Mouse (Mus musculus): ENCODE results near the gene Naxd. TPM values are rescaled to one million over a fixed set of nuclear protein-coding genes. Genes with fewer than 3 reads are reported as not detected.
A peak's percentile ranks its signal among the peaks of the same experiment; 100 is the strongest.

The Naxd gene
- total and polyA plus RNA-seq, 2 experiments from 2014 or later: 66.3 to 71.6 TPM

- H3K27me3 ChIP-seq (ENCODE audit: control insufficient read depth, insufficient read depth, low read length): no peaks in the 10 kb centered on the region
- no peak for ATAC-seq (ENCODE audit: insufficient read depth, low read depth)
- H3K9ac ChIP-seq (replicated peaks; ENCODE audit: low read depth, low read length): no peak overlapping the region
- no peaks in the 10 kb centered on the region for H3K4me1 ChIP-seq (ENCODE audit: control insufficient read depth, insufficient read depth)
- WGBS: 70% methylated on average over 18 of the region's 18 CpGs
- no peak for TF ChIP-seq CTCF (IDR thresholded peaks at IDR 0.05; ENCODE audit: low read depth)
- no peak for TF ChIP-seq EP300 (IDR thresholded peaks at IDR 0.05; ENCODE audit: low read depth)
- no peak overlapping the region for H3K4me2 ChIP-seq (ENCODE audit: low read depth, low read length)
- no peak overlapping the region for H3K4me3 ChIP-seq (ENCODE audit: low read depth, low read length)
- H3K9me3 ChIP-seq (replicated peaks; ENCODE audit: control insufficient read depth, low read length): no peaks in the 10 kb centered on the region
- no peak overlapping the region for H3K27ac ChIP-seq (ENCODE audit: low read depth)
- H3K36me3 ChIP-seq (replicated peaks; ENCODE audit: control insufficient read depth, insufficient read depth, low read length): peaks cover 38% of the 10 kb centered on the region
- no peak for DNase-seq (ENCODE audit: low spot score)
These were observed 33.0 kb downstream of the Naxd start for GRCm38 (mm10) chr8:11530155-11530770.

GRCm38 (mm10) chr8:11530849-11531248 is 33.5 kb downstream of the Naxd start:
- H3K9ac ChIP-seq (replicated peaks; ENCODE audit: low read depth, low read length): no peak overlapping the region
- no peak for DNase-seq (ENCODE audit: low spot score)
- WGBS: 74% methylated on average over 4 of the region's 4 CpGs
- ATAC-seq (ENCODE audit: insufficient read depth, low read depth): no peak
- no peak overlapping the region for H3K4me2 ChIP-seq (ENCODE audit: low read depth, low read length)
- H3K9me3 ChIP-seq (replicated peaks; ENCODE audit: control insufficient read depth, low read length): no peaks in the 10 kb centered on the region
- H3K4me3 ChIP-seq (ENCODE audit: low read depth, low read length): no peak overlapping the region
- H3K27me3 ChIP-seq (ENCODE audit: control insufficient read depth, insufficient read depth, low read length): no peaks in the 10 kb centered on the region
- H3K36me3 ChIP-seq (replicated peaks; ENCODE audit: control insufficient read depth, insufficient read depth, low read length): peaks cover 39% of the 10 kb centered on the region
- TF ChIP-seq EP300 (IDR thresholded peaks at IDR 0.05; ENCODE audit: low read depth) (no peak), CTCF (IDR thresholded peaks at IDR 0.05; ENCODE audit: low read depth) (no peak)
- H3K27ac ChIP-seq (ENCODE audit: low read depth): no peak overlapping the region
- no peaks in the 10 kb centered on the region for H3K4me1 ChIP-seq (ENCODE audit: control insufficient read depth, insufficient read depth)

- TF ChIP-seq EP300 (IDR thresholded peaks at IDR 0.05; ENCODE audit: low read depth) (no peak), CTCF (IDR thresholded peaks at IDR 0.05; ENCODE audit: low read depth) (no peak)
These were observed 37.2 kb downstream of the Naxd start for GRCm38 (mm10) chr8:11534494-11534893.

GRCm38 (mm10) chr8:11539049-11539448 is 41.7 kb downstream of the Naxd start:
- H3K4me2 ChIP-seq (ENCODE audit: low read depth, low read length): no peak overlapping the region
- no peak for DNase-seq (ENCODE audit: low spot score)
- no peak overlapping the region for H3K27ac ChIP-seq (ENCODE audit: low read depth)
- ATAC-seq (ENCODE audit: insufficient read depth, low read depth): no peak
- no peaks in the 10 kb centered on the region for H3K9me3 ChIP-seq (replicated peaks; ENCODE audit: control insufficient read depth, low read length)
- no peaks in the 10 kb centered on the region for H3K27me3 ChIP-seq (ENCODE audit: control insufficient read depth, insufficient read depth, low read length)
- peaks cover 4% of the 10 kb centered on the region; the same call in 1 of the 2 replicates for H3K4me1 ChIP-seq (ENCODE audit: control insufficient read depth, insufficient read depth)
- peaks cover 47% of the 10 kb centered on the region for H3K36me3 ChIP-seq (replicated peaks; ENCODE audit: control insufficient read depth, insufficient read depth, low read length)
- 91% methylated on average over 4 of the region's 4 CpGs for whole genome bisulfite sequencing
- H3K4me3 ChIP-seq (ENCODE audit: low read depth, low read length): no peak overlapping the region
- TF ChIP-seq EP300 (IDR thresholded peaks at IDR 0.05; ENCODE audit: low read depth) (no peak), CTCF (IDR thresholded peaks at IDR 0.05; ENCODE audit: low read depth) (no peak)
- H3K9ac ChIP-seq (replicated peaks; ENCODE audit: low read depth, low read length): no peak overlapping the region

More at GRCm38 (mm10) chr8:11534494-11534893, 37.2 kb downstream of the Naxd start:
- no peak overlapping the region for H3K4me2 ChIP-seq (ENCODE audit: low read depth, low read length)
- H3K9me3 ChIP-seq (replicated peaks; ENCODE audit: control insufficient read depth, low read length): no peaks in the 10 kb centered on the region
- no peak for ATAC-seq (ENCODE audit: insufficient read depth, low read depth)
- no peaks in the 10 kb centered on the region for H3K4me1 ChIP-seq (ENCODE audit: control insufficient read depth, insufficient read depth)
- no peak overlapping the region for H3K9ac ChIP-seq (replicated peaks; ENCODE audit: low read depth, low read length)
- no peaks in the 10 kb centered on the region for H3K27me3 ChIP-seq (ENCODE audit: control insufficient read depth, insufficient read depth, low read length)
- peaks cover 39% of the 10 kb centered on the region for H3K36me3 ChIP-seq (replicated peaks; ENCODE audit: control insufficient read depth, insufficient read depth, low read length)
- WGBS: 73% methylated on average over 9 of the region's 9 CpGs
- no peak for DNase-seq (ENCODE audit: low spot score)
- no peak overlapping the region for H3K4me3 ChIP-seq (ENCODE audit: low read depth, low read length)
- no peak overlapping the region for H3K27ac ChIP-seq (ENCODE audit: low read depth)

GRCm38 (mm10) chr8:11540182-11540581 is 42.9 kb downstream of the Naxd start:
- ATAC-seq (ENCODE audit: insufficient read depth, low read depth) (no peak), DNase-seq (ENCODE audit: low spot score) (no peak)
- H3K36me3 ChIP-seq (replicated peaks; ENCODE audit: control insufficient read depth, insufficient read depth, low read length): peaks cover 40% of the 10 kb centered on the region
- no peak overlapping the region for H3K4me2 ChIP-seq (ENCODE audit: low read depth, low read length)
- no peaks in the 10 kb centered on the region for H3K27me3 ChIP-seq (ENCODE audit: control insufficient read depth, insufficient read depth, low read length)
- TF ChIP-seq CTCF (IDR thresholded peaks at IDR 0.05; ENCODE audit: low read depth): no peak
- TF ChIP-seq EP300 (IDR thresholded peaks at IDR 0.05; ENCODE audit: low read depth): no peak
- no peak overlapping the region for H3K4me3 ChIP-seq (ENCODE audit: low read depth, low read length)
- 93% methylated on average over 8 of the region's 8 CpGs for WGBS
- peaks cover 4% of the 10 kb centered on the region; the same call in 1 of the 2 replicates for H3K4me1 ChIP-seq (ENCODE audit: control insufficient read depth, insufficient read depth)
- H3K9ac ChIP-seq (replicated peaks; ENCODE audit: low read depth, low read length): no peak overlapping the region
- no peak overlapping the region for H3K27ac ChIP-seq (ENCODE audit: low read depth)
- H3K9me3 ChIP-seq (replicated peaks; ENCODE audit: control insufficient read depth, low read length): no peaks in the 10 kb centered on the region

GRCm38 (mm10) chr8:11542031-11542430 is 44.7 kb downstream of the Naxd start:
- Histone ChIP-seq H3K27me3 (ENCODE audit: control insufficient read depth, insufficient read depth, low read length) (no peaks in the 10 kb centered on the region), H3K27ac (ENCODE audit: low read depth) (no peak overlapping the region), H3K9ac (replicated peaks; ENCODE audit: low read depth, low read length) (no peak overlapping the region), H3K4me1 (ENCODE audit: control insufficient read depth, insufficient read depth) (peaks cover 4% of the 10 kb centered on the region; the same call in 1 of the 2 replicates), H3K36me3 (replicated peaks; ENCODE audit: control insufficient read depth, insufficient read depth, low read length) (peaks cover 33% of the 10 kb centered on the region), H3K4me2 (ENCODE audit: low read depth, low read length) (no peak overlapping the region), H3K9me3 (replicated peaks; ENCODE audit: control insufficient read depth, low read length) (no peaks in the 10 kb centered on the region), H3K4me3 (ENCODE audit: low read depth, low read length) (no peak overlapping the region)
- DNase-seq (ENCODE audit: low spot score) (no peak), ATAC-seq (ENCODE audit: insufficient read depth, low read depth) (peak; percentile 54)
- TF ChIP-seq CTCF (IDR thresholded peaks at IDR 0.05; ENCODE audit: low read depth) (no peak), EP300 (IDR thresholded peaks at IDR 0.05; ENCODE audit: low read depth) (no peak)
- WGBS: 59% methylated on average over 12 of the region's 12 CpGs

Data from heart, postnatal 0 days (tissue).